Mouse (Mus musculus) intestine, embryonic 16.5 days (tissue): Measurements from ENCODE around the gene Cpvl. TPM values are rescaled to one million over a fixed set of nuclear protein-coding genes. Genes with fewer than 3 reads are reported as not detected.

ENCODE experiments used
- ATAC-seq: fragments of 200-750 bp; cut with Nextera tagmentation; 2 replicates; pipeline ENCODE4 v1.8.0; 2017; ENCODE audit warnings: moderate TSS enrichment, moderate library complexity
- H3K27ac ChIP-seq: fragments of 300-500 bp; sonication (generic); 2 replicates; pipeline ENCODE4 v1.5.1; 2014; ENCODE audit warnings: mild to moderate bottlenecking, low read length
- H3K27me3 ChIP-seq: fragments of 300-500 bp; sonication (generic); replicated peaks from 2 replicates; pipeline ENCODE4 v1.6.1; 2014; ENCODE audit warnings: low read length, control low read depth, mixed read lengths; ENCODE audit not compliant: control insufficient read depth, insufficient read depth
- H3K36me3 ChIP-seq: fragments of 300-500 bp; sonication (generic); 2 replicates; pipeline ENCODE4 v1.6.1; 2014; ENCODE audit warnings: low read length, control low read depth; ENCODE audit not compliant: control insufficient read depth, insufficient read depth
- H3K4me1 ChIP-seq: fragments of 300-500 bp; sonication (generic); 2 replicates; pipeline ENCODE4 v1.6.1; 2014; ENCODE audit warnings: low read length, control low read depth, mixed read lengths; ENCODE audit not compliant: control insufficient read depth, insufficient read depth
- H3K4me2 ChIP-seq: fragments of 300-500 bp; sonication (generic); 2 replicates; pipeline ENCODE4 v1.6.1; 2014; ENCODE audit warnings: low read depth, low read length, control low read depth
- H3K4me3 ChIP-seq: fragments of 300-500 bp; sonication (generic); 2 replicates; pipeline ENCODE4 v1.5.1; 2014; ENCODE audit warnings: mild to moderate bottlenecking, low read length
- H3K9ac ChIP-seq: fragments of 300-500 bp; sonication (generic); 2 replicates; pipeline ENCODE4 v1.6.1; 2014; ENCODE audit warnings: low read depth, low read length
- H3K9me3 ChIP-seq: fragments of 300-500 bp; sonication (generic); 2 replicates; pipeline ENCODE4 v1.6.1; 2016; ENCODE audit warnings: low read length, control low read depth; ENCODE audit not compliant: control insufficient read depth
- WGBS: fragments of 180-500 bp; shearing (Covaris S2); extraction: QIAGEN DNeasy Blood & Tissue Kit; methylation state at CpG from one replicate; pipeline ENCODE4 v1.1.7; 2014; 5-methylcytosine and 5-hydroxymethylcytosine counted together
- polyA plus RNA-seq: library from polyadenylated mRNA; unstranded; fragments of >200 nt; fragmentation: Nextera tagmentation; extraction: Ambion mirVana; gene quantifications from 2 replicates; pipeline ENCODE4 v1.2.1, GENCODE M21; 2015

Cpvl gene
- polyA plus RNA-seq, 1 experiment from 2014 or later: 0.34 TPM

DNA sequence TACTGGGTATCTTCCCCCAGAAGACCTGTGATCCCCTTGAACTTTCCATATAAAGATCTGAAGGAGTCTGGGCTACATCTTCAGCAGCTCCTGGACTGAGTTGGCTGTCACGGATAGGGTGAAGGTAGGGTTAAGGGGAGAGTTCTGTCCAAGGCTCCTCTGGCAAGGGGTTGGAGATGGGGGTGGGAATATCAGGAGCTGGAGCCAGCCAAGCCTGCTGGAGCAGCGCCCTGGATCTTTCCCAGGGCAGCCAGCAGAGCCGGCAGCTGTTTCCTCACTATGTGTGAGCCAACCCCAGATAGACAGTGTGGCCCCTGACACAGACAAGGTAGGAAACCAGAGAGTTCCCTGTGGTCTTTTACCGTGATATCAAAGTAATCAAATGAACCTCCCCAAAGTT lies 153.3 kb downstream of the Cpvl start:
- Histone ChIP-seq H3K4me3 (no peak overlapping the region), H3K27ac (no peak overlapping the region), H3K9me3 (no peaks in the 10 kb centered on the region), H3K27me3 (peaks cover 9% of the 10 kb centered on the region), H3K4me2 (no peak overlapping the region), H3K9ac (no peak overlapping the region), H3K4me1 (peaks cover 7% of the 10 kb centered on the region; the same call in 1 of the 2 replicates), H3K36me3 (no peaks in the 10 kb centered on the region)
- WGBS: 52% methylated on average over 4 of the region's 4 CpGs
- ATAC-seq: no peak

Other genes starting within 250 kb of the Cpvl start
- 10.2 and 11.2 TPM in 2 replicates for gene Tril, start 157.8 kb downstream of the Cpvl start, polyA plus RNA-seq
- 20.2 and 20.8 TPM in 2 replicates for gene Chn2, start 60.9 kb upstream of the Cpvl start, polyA plus RNA-seq